Mouse (Mus musculus) MEL (cell line): ENCODE data around the gene Synpo2. TPM values are rescaled to one million over a fixed set of nuclear protein-coding genes. Genes with fewer than 3 reads are reported as not detected.

Experiments
- DNase-seq: peaks from one replicate; pipeline ENCODE4 v3.0.0; 2011; ENCODE audit warnings: low read depth, low spot score
- H3K27ac ChIP-seq: 2 replicates; pipeline ENCODE4 v1.5.1; 2012; ENCODE audit warnings: low read depth, mild to moderate bottlenecking, control low read depth, low read length, moderate library complexity; ENCODE audit not compliant: control insufficient read depth
- H3K27me3 ChIP-seq, 2 experiments: fragments of 150-350 bp in 1 of 2; sonication (generic) in 1 of 2; 2 replicates each; pipeline ENCODE4 v1.6.1; 2012; ENCODE audit warnings: low read length in 2 of 2, mild to moderate bottlenecking in 2 of 2, improper control_type of control experiment in 1 of 2, moderate library complexity in 1 of 2; ENCODE audit not compliant: insufficient read depth in 2 of 2, control insufficient read depth in 1 of 2
- H3K36me3 ChIP-seq, 2 experiments: 2 replicates each; pipeline ENCODE4 v1.6.1; 2012 to 2014; ENCODE audit warnings: low read length in 2 of 2, improper control_type of control experiment in 1 of 2, inconsistent platforms in 1 of 2, mild to moderate bottlenecking in 1 of 2; ENCODE audit not compliant: insufficient read depth in 2 of 2, control insufficient read depth in 1 of 2
- H3K4me1 ChIP-seq, 2 experiments: fragments of 150-350 bp in 1 of 2; sonication (generic) in 1 of 2; 2 replicates each; pipeline ENCODE4 v1.6.1; 2012; ENCODE audit warnings: low read length in 2 of 2, improper control_type of control experiment in 1 of 2, mild to moderate bottlenecking in 1 of 2; ENCODE audit not compliant: insufficient read depth in 2 of 2, control insufficient read depth in 1 of 2
- H3K4me3 ChIP-seq, 2 experiments: fragments of 150-350 bp in 1 of 2; sonication (generic) in 1 of 2; 2 replicates each; pipeline ENCODE4 v1.5.1; 2012; ENCODE audit warnings: low read depth in 2 of 2, low read length in 2 of 2, mild to moderate bottlenecking in 2 of 2, moderate library complexity in 2 of 2, control low read depth in 1 of 2, improper control_type of control experiment in 1 of 2; ENCODE audit not compliant: control insufficient read depth in 1 of 2, insufficient read depth in 1 of 2
- H3K79me2 ChIP-seq: 2 replicates; pipeline ENCODE4 v1.6.1; 2012; ENCODE audit warnings: mild to moderate bottlenecking, low read length, moderate library complexity; ENCODE audit not compliant: control insufficient read depth, poor library complexity, insufficient read depth
- H3K9ac ChIP-seq: 2 replicates; pipeline ENCODE4 v1.6.1; 2012; ENCODE audit warnings: low read depth, mild to moderate bottlenecking, control low read depth, low read length, moderate library complexity; ENCODE audit not compliant: control insufficient read depth, poor library complexity, severe bottlenecking
- H3K9me3 ChIP-seq: fragments of 150-350 bp; sonication (generic); replicated peaks from 2 replicates; pipeline ENCODE4 v1.6.1; 2012; ENCODE audit warnings: mild to moderate bottlenecking, low read length, improper control_type of control experiment, moderate library complexity; ENCODE audit not compliant: insufficient read depth
- ETS1 ChIP-seq: IDR thresholded peaks from 2 replicates; pipeline ENCODE4 v1.6.1; 2012; ENCODE audit warnings: low read depth, mild to moderate bottlenecking, inconsistent platforms, low read length, improper control_type of control experiment, moderate library complexity
- GABPA ChIP-seq: IDR thresholded peaks from 2 replicates; pipeline ENCODE4 v1.6.1; 2012; ENCODE audit warnings: low read depth, mild to moderate bottlenecking, inconsistent platforms, low read length, improper control_type of control experiment, moderate library complexity
- JUND ChIP-seq: IDR thresholded peaks from 2 replicates; pipeline ENCODE4 v1.6.1; 2011; ENCODE audit warnings: low read depth, mild to moderate bottlenecking, improper control_type of control experiment, low read length
- KAT2A ChIP-seq: conservative IDR thresholded peaks from 2 replicates; pipeline ENCODE4 v1.6.1; 2012; ENCODE audit warnings: low read depth, low read length, improper control_type of control experiment, inconsistent platforms
- MAX ChIP-seq: IDR thresholded peaks from 2 replicates; pipeline ENCODE4 v1.6.1; 2011; ENCODE audit warnings: low read length, improper control_type of control experiment
- MAZ ChIP-seq: IDR thresholded peaks from 2 replicates; pipeline ENCODE4 v1.6.1; 2012; ENCODE audit warnings: low read depth, mild to moderate bottlenecking, inconsistent platforms, low read length, improper control_type of control experiment
- MYB ChIP-seq: IDR thresholded peaks from 2 replicates; pipeline ENCODE4 v1.6.1; 2011; ENCODE audit warnings: mild to moderate bottlenecking, low read depth, low read length, improper control_type of control experiment
- MYC ChIP-seq: IDR thresholded peaks from 2 replicates; pipeline ENCODE4 v1.6.1; 2011; ENCODE audit warnings: low read depth, mild to moderate bottlenecking, low read length, improper control_type of control experiment, moderate library complexity
- NELFE ChIP-seq: IDR thresholded peaks from 2 replicates; pipeline ENCODE4 v1.6.1; 2011; ENCODE audit warnings: low read depth, low read length, improper control_type of control experiment
- NRF1 ChIP-seq: IDR thresholded peaks from 2 replicates; pipeline ENCODE4 v1.6.1; 2014; ENCODE audit warnings: low read depth, mild to moderate bottlenecking, inconsistent platforms, low read length, improper control_type of control experiment, moderate library complexity; ENCODE audit not compliant: poor library complexity, insufficient read depth, severe bottlenecking
- POLR2A ChIP-seq, 2 experiments: IDR thresholded peaks; 2 replicates each; pipeline ENCODE4 v1.6.1; 2011 to 2012; ENCODE audit warnings: low read length in 2 of 2, mild to moderate bottlenecking in 2 of 2, control low read depth in 1 of 2, improper control_type of control experiment in 1 of 2, low read depth in 1 of 2, moderate library complexity in 1 of 2; ENCODE audit not compliant: control insufficient read depth in 1 of 2, insufficient read depth in 1 of 2, poor library complexity in 1 of 2
- POLR2AphosphoS5 ChIP-seq: IDR thresholded peaks from 2 replicates; pipeline ENCODE4 v1.6.1; 2012; ENCODE audit warnings: low read depth, borderline replicate concordance, mild to moderate bottlenecking, inconsistent platforms, low read length, moderate library complexity, mixed read lengths
- RAD21 ChIP-seq: IDR thresholded peaks from 2 replicates; pipeline ENCODE4 v1.6.1; 2011; ENCODE audit warnings: mild to moderate bottlenecking, low read depth, low read length, improper control_type of control experiment
- RCOR1 ChIP-seq: IDR thresholded peaks from 2 replicates; pipeline ENCODE4 v1.6.1; 2012; ENCODE audit warnings: low read depth, mild to moderate bottlenecking, inconsistent platforms, low read length, improper control_type of control experiment
- SIN3A ChIP-seq: IDR thresholded peaks from 2 replicates; pipeline ENCODE4 v1.6.1; 2012; ENCODE audit warnings: low read length, improper control_type of control experiment, inconsistent platforms
- TAL1 ChIP-seq: IDR thresholded peaks from 2 replicates; pipeline ENCODE4 v1.6.1; 2012; ENCODE audit warnings: mild to moderate bottlenecking, inconsistent platforms, low read length, moderate library complexity, mixed read lengths
- TCF12 ChIP-seq: IDR thresholded peaks from 2 replicates; pipeline ENCODE4 v1.6.1; 2014; ENCODE audit warnings: low read depth, mild to moderate bottlenecking, inconsistent platforms, low read length, improper control_type of control experiment, moderate library complexity
- polyA plus RNA-seq, 2 experiments: library from polyadenylated mRNA; stranded (reverse) in 1 of 2; unstranded in 1 of 2; fragments of >175 nt in 1 of 2; fragments of >200 nt in 1 of 2; gene quantifications; 2 replicates each; pipeline versions ENCODE4 v1.2.1 to v1.2.4; 2012; ENCODE audit warnings: low replicate concordance in 2 of 2, low read depth in 1 of 2; ENCODE audit not compliant: insufficient read length in 2 of 2, insufficient read depth in 1 of 2, missing spikeins in 1 of 2
- total RNA-seq: library from RNA; depleted of rRNA; stranded (reverse); fragments of 300-350 nt; gene quantifications from 2 replicates; pipeline ENCODE4 v1.2.3, GENCODE M21; 2012

Gene Synpo2
- total and polyA plus RNA-seq, 3 experiments: 0.04 TPM; not detected in 2

- peaks cover 0 to 1% of the 10 kb centered on the region in 2 experiments; a peak in 1 of 4 replicates for H3K27me3 ChIP-seq
- TF ChIP-seq TCF12 (no peak), POLR2A (IDR thresholded peaks at IDR 0.05; ENCODE audit: control insufficient read depth in 1 of 2, insufficient read depth in 1 of 2, low read depth in 1 of 2, low read length in 2 of 2, poor library complexity in 1 of 2) (no peak), ETS1 (no peak), RCOR1 (no peak), JUND (no peak), MAZ (no peak), MYB (no peak), SIN3A (no peak), RAD21 (no peak), GABPA (no peak), KAT2A (no peak), TAL1 (no peak), MAX (no peak), NELFE (no peak), POLR2AphosphoS5 (no peak), NRF1 (no peak)
- H3K36me3 ChIP-seq: no peaks in the 10 kb centered on the region
- no peak overlapping the region for H3K27ac ChIP-seq
- H3K79me2 ChIP-seq: no peaks in the 10 kb centered on the region
- H3K9ac ChIP-seq: no peak overlapping the region
- DNase-seq: no peak
- H3K4me1 ChIP-seq: no peaks in the 10 kb centered on the region
- H3K9me3 ChIP-seq: no peaks in the 10 kb centered on the region
- no peak overlapping the region for H3K4me3 ChIP-seq
Measured at GRCm38 (mm10) chr3:123132101-123132500, 103.8 kb downstream of the Synpo2 start.

- Histone ChIP-seq H3K27ac (no peak overlapping the region), H3K36me3 (no peaks in the 10 kb centered on the region), H3K79me2 (no peaks in the 10 kb centered on the region), H3K9me3 (no peaks in the 10 kb centered on the region), H3K27me3 (peaks cover 0 to 1% of the 10 kb centered on the region in 2 experiments; a peak in 1 of 4 replicates), H3K4me1 (no peaks in the 10 kb centered on the region), H3K9ac (no peak overlapping the region), H3K4me3 (no peak overlapping the region)
- TF ChIP-seq MYC: no peak
- no peak for DNase-seq
Measured at GRCm38 (mm10) chr3:123131151-123131756, 104.7 kb downstream of the Synpo2 start.
